Mouse (Mus musculus) 416B (cell line): ENCODE measurements at regions not wholly inside any gene's neighbourhood (a gene's known extent, or its start where the extent isn't known, plus 50 kb on each side); places are given as distances from the start of the nearest gene placed in this dataset.
A peak's percentile ranks its signal among the peaks of the same experiment; 100 is the strongest.

Experiments used
- DNase-seq: peaks from one replicate; pipeline ENCODE4 v3.0.0; 2011; ENCODE audit warnings: low read depth

DNA sequence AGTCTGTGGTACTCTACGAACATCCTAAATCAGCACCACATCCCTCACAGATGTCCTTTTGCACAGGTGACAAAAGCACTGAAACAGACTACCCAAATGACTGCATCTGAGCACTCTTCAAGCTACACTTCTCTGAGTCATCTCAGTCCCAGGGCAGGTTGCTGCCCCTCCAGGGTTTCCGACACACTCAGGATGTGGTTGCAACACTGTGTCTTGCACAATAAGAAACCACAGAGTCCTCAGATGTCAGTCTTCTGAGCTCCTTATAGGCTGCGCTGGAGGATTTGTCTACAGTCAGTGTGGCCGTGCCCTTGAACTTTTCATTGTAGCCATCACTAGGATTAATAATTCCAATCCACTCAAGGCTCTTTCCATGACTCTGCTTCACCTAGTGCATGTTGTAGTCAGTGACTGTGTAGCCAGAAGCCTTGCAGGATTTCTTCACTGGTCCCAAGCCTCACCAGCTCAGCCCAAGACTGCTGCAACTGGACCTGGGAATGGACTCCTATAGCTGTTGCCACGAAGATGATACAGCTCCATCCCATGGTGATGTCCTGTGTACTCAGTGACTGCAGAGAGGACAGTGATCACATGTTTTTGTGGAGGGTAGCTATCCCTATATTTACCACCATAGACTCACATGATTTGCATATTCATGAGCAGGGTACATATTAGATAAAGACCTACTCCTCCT lies 1103.3 kb upstream of the Tenm3 start:
- DNase-seq: peak; percentile 98

DNA sequence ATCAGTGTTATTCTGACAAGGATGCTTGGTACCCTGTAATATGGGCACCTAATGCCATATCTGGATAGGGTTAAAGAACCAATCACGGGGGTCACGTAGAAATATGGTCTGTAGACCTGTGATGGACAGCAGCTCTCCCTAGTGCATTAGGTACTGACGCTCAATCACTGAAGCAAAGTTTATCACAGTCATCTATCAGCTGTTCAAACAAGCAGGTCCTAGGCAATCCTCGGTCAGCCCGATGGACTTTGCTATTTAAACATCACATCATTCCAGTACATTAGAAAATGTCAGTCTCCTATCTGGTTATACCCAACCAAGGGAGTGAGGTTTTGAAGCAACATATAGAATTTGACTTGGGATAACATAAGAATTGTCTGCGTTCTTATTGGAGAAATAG lies 1088.4 kb upstream of the Tenm3 start:
- DNase-seq: no peak

- no peak for DNase-seq
Measured at GRCm38 (mm10) chr8:49926402-49927172, 1082.8 kb upstream of the Tenm3 start.

DNA sequence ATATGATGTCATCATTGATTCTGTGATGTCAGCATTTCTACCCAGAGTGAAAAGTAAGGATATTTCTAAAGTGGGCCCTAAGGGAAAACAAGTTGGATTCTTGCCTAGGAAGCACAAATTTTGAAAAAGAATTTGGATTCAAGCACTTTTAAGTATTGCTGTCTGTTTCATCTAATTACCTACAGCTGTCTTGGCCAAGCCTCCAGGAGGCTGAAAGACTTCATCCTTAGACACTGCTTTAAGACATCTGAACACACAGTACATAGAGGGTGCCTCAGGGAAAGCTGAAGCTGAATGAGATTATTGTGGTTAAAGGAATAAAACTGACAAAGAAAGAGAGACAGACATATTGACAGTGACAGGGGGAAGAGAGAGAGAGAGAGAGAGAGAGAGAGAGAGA lies 1061.3 kb upstream of the Tenm3 start:
- no peak for DNase-seq

DNA sequence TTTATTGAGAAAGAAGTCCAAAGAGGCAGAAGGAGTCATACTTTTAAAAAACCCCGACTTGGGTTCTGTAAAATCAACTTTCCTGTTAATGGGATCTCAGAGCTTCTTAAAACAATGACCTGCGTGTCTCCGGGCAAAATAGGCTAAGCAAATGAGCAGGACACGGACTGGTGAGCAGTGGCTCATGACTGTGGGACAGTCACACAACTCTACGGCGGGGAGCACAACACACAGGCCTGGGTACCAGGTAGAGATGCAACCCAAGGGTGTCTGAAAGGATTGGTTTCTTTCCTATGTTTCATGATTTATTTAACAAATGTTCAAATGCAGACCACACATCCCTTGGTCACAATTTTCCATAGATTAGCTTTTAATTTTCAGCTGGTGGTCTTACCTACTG lies 1058.3 kb upstream of the Tenm3 start:
- DNase-seq: no peak

GRCm38 (mm10) chr8:49901601-49902000 lies 1057.8 kb upstream of the Tenm3 start:
- DNase-seq: no peak
